Mouse (Mus musculus): Measurements from ENCODE around the gene B230118H07Rik.

The B230118H07Rik gene

GRCm38 (mm10) chr2:101649114-101649671 lies at the start of gene B230118H07Rik, which contains the start of gene Rag1:
B230118H07Rik (minus strand) TSS chr2:101649532.
Rag1 (minus strand) TSS chr2:101649501.
- DNase-seq (ENCODE audit: low read depth), result no peak

GRCm38 (mm10) chr2:101695584-101695983 lies 46.3 kb upstream of the B230118H07Rik start:
- DNase-seq (ENCODE audit: low read depth), result no peak

- DNase-seq (ENCODE audit: low read depth), result peak; percentile 54
Observed at GRCm38 (mm10) chr2:101693577-101694215, 44.4 kb upstream of the B230118H07Rik start.

GRCm38 (mm10) chr2:101693043-101693442 lies 43.7 kb upstream of the B230118H07Rik start:
- no peak for DNase-seq (ENCODE audit: low read depth)

GRCm38 (mm10) chr2:101690252-101690827 lies 41.0 kb upstream of the B230118H07Rik start:
- no peak for DNase-seq (ENCODE audit: low read depth)

- no peak for DNase-seq (ENCODE audit: low read depth)
Observed at GRCm38 (mm10) chr2:101688011-101688410, 38.7 kb upstream of the B230118H07Rik start.

GRCm38 (mm10) chr2:101684421-101684820 lies 35.1 kb upstream of the B230118H07Rik start:
- no peak for DNase-seq (ENCODE audit: low read depth)

GRCm38 (mm10) chr2:101679164-101679784 lies 29.9 kb upstream of the B230118H07Rik start:
- peak; percentile 57 for DNase-seq (ENCODE audit: low read depth)

GRCm38 (mm10) chr2:101678236-101679021 lies 29.1 kb upstream of the B230118H07Rik start, which contains the start of gene Traf6:
Traf6 (plus strand) TSS chr2:101678429.
- peak; percentile 86 for DNase-seq (ENCODE audit: low read depth)

GRCm38 (mm10) chr2:101673547-101673946 lies 24.2 kb upstream of the B230118H07Rik start:
- no peak for DNase-seq (ENCODE audit: low read depth)

- DNase-seq (ENCODE audit: low read depth), result no peak
Observed at GRCm38 (mm10) chr2:101668751-101669150, 19.4 kb upstream of the B230118H07Rik start.

- no peak for DNase-seq (ENCODE audit: low read depth)
Observed at GRCm38 (mm10) chr2:101665703-101666092, 16.4 kb upstream of the B230118H07Rik start.

GRCm38 (mm10) chr2:101665058-101665702 lies 15.8 kb upstream of the B230118H07Rik start:
- DNase-seq (ENCODE audit: low read depth), result peak; percentile 68

GRCm38 (mm10) chr2:101660536-101660935 lies 11.2 kb upstream of the B230118H07Rik start:
- DNase-seq (ENCODE audit: low read depth), result no peak

- DNase-seq (ENCODE audit: low read depth), result peak; percentile 70
Observed at GRCm38 (mm10) chr2:101652921-101653597, 3.7 kb upstream of the B230118H07Rik start.

- DNase-seq (ENCODE audit: low read depth), result peak; percentile 12
Observed at GRCm38 (mm10) chr2:101652204-101652920, 3.0 kb upstream of the B230118H07Rik start.

- no peak for DNase-seq (ENCODE audit: low read depth)
Observed at GRCm38 (mm10) chr2:101650446-101650845, 1.1 kb upstream of the B230118H07Rik start.

- DNase-seq (ENCODE audit: low read depth), result no peak
Observed at GRCm38 (mm10) chr2:101648361-101648760, 971 bp downstream of the B230118H07Rik start.

- no peak for DNase-seq (ENCODE audit: low read depth)
Observed at GRCm38 (mm10) chr2:101645841-101646240, 3.5 kb downstream of the B230118H07Rik start.

- no peak for DNase-seq (ENCODE audit: low read depth)
Observed at GRCm38 (mm10) chr2:101639840-101640350, 9.4 kb downstream of the B230118H07Rik start.
